Mouse (Mus musculus) kidney, embryonic 14.5 days (tissue): ENCODE data around the gene Nos1. TPM values are rescaled to one million over a fixed set of nuclear protein-coding genes. Genes with fewer than 3 reads are reported as not detected.

ENCODE experiments used
- ATAC-seq: fragments of 200-750 bp; cut with Nextera tagmentation; 2 replicates; pipeline ENCODE4 v1.8.0; 2017; ENCODE audit warnings: moderate number of reproducible peaks, mild to moderate bottlenecking, moderate TSS enrichment, moderate library complexity; ENCODE audit not compliant: low FRiP score, low TSS enrichment
- H3K27ac ChIP-seq: fragments of 300-500 bp; sonication (generic); 2 replicates; pipeline ENCODE4 v1.5.1; 2014; ENCODE audit warnings: low read depth, mild to moderate bottlenecking, low read length, moderate library complexity, mixed read lengths
- H3K27me3 ChIP-seq: fragments of 300-500 bp; sonication (generic); 2 replicates; pipeline ENCODE4 v1.6.1; 2014; ENCODE audit warnings: mild to moderate bottlenecking, low read length; ENCODE audit not compliant: control insufficient read depth, insufficient read depth
- H3K36me3 ChIP-seq: fragments of 300-500 bp; sonication (generic); 2 replicates; pipeline ENCODE4 v1.6.1; 2014; ENCODE audit warnings: low read length, mixed read lengths; ENCODE audit not compliant: control insufficient read depth, insufficient read depth
- H3K4me1 ChIP-seq: fragments of 300-500 bp; sonication (generic); 2 replicates; pipeline ENCODE4 v1.6.1; 2014; ENCODE audit warnings: low read length, mixed read lengths; ENCODE audit not compliant: control insufficient read depth, insufficient read depth
- H3K4me2 ChIP-seq: fragments of 300-500 bp; sonication (generic); replicated peaks from 2 replicates; pipeline ENCODE4 v1.6.1; 2014; ENCODE audit warnings: low read depth, mild to moderate bottlenecking, low read length
- H3K4me3 ChIP-seq: fragments of 300-500 bp; sonication (generic); 2 replicates; pipeline ENCODE4 v1.5.1; 2014; ENCODE audit warnings: mild to moderate bottlenecking, low read length
- H3K9ac ChIP-seq: fragments of 300-500 bp; sonication (generic); 2 replicates; pipeline ENCODE4 v1.6.1; 2014; ENCODE audit warnings: low read depth, mild to moderate bottlenecking, low read length, moderate library complexity
- H3K9me3 ChIP-seq: fragments of 300-500 bp; sonication (generic); 2 replicates; pipeline ENCODE4 v1.6.1; 2016; ENCODE audit warnings: low read length; ENCODE audit not compliant: control insufficient read depth
- WGBS: fragments of 180-500 bp; shearing (Covaris S2); extraction: QIAGEN DNeasy Blood & Tissue Kit; methylation state at CpG from one replicate; pipeline ENCODE4 v1.1.7; 2014; 5-methylcytosine and 5-hydroxymethylcytosine counted together
- polyA plus RNA-seq: library from polyadenylated mRNA; unstranded; fragments of >200 nt; fragmentation: Nextera tagmentation; extraction: Ambion mirVana; gene quantifications from 2 replicates; pipeline ENCODE4 v1.2.1, GENCODE M21; 2014

The Nos1 gene
- polyA plus RNA-seq, 1 experiment from 2014 or later, result 0.96 TPM

DNA sequence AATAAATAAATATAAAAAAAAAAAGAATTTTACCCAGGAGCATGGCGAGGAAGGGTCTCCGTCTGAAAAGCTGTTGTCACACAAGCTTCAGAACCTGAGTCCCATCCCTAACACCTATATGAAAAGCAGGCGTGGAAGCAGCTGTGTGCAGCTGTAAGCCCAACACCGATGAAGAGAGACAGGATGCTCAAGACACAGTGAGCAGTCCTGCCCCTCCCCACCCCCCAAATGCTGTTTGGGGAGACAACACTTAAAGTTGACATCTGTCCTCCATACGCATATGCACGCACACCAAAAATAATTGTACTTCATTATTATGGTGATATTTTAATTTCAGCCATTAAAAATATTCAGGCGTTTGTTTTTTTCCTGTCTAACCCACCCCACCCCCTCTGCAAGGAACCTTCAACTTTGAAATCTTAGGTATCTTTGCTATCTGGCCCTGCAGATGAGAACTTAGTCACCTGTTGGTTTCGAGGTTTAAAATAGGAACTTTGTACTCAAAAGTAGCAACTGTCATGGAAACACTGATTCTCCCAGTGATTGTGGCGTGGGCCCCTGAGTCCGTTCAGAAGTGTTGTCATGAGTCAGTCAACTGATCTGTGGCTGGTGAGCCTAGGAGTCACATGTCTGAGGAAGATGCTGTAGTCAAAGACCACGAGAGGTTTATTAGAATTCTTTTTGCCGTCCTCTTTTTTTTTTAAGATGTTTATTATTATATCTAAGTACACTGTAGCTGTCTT, 141.1 kb downstream of the Nos1 start:
- Histone ChIP-seq H3K27me3 (no peaks in the 10 kb centered on the region), H3K4me3 (no peak overlapping the region), H3K27ac (no peak overlapping the region), H3K4me2 (no peak overlapping the region), H3K9me3 (no peaks in the 10 kb centered on the region), H3K9ac (no peak overlapping the region), H3K36me3 (no peaks in the 10 kb centered on the region), H3K4me1 (no peaks in the 10 kb centered on the region)
- no peak for ATAC-seq
- WGBS, result 88% methylated on average over 12 of the region's 12 CpGs

DNA sequence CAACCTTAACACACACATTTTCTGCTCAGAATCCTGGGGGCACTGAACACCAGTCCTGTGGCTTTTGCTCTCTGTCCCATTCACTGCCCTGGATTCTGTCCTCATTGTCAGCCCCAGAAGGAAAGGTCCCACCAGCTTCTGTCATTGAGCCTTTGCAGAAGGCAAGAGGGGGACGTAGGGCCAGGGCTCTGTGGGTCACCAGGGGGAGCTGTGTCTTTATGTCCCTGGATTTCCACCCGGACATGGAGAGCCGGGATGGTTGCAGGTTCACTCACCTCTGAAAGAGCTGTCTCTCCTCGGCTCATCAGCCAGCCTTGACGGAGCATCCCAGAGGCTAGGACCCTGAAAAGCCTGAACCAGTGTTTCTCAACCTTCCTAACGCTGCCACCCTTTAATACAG, 142.9 kb downstream of the Nos1 start:
- no peak overlapping the region for H3K27ac ChIP-seq
- no peak overlapping the region for H3K9ac ChIP-seq
- H3K36me3 ChIP-seq, result no peaks in the 10 kb centered on the region
- H3K4me1 ChIP-seq, result no peaks in the 10 kb centered on the region
- ATAC-seq, result no peak
- H3K4me2 ChIP-seq, result no peak overlapping the region
- H3K9me3 ChIP-seq, result 0 out of 2 replicates have a peak, but pooled peaks cover 2% of the 10 kb centered on the region
- no peaks in the 10 kb centered on the region for H3K27me3 ChIP-seq
- H3K4me3 ChIP-seq, result no peak overlapping the region
- WGBS, result 21% methylated on average over 6 of the region's 6 CpGs

DNA sequence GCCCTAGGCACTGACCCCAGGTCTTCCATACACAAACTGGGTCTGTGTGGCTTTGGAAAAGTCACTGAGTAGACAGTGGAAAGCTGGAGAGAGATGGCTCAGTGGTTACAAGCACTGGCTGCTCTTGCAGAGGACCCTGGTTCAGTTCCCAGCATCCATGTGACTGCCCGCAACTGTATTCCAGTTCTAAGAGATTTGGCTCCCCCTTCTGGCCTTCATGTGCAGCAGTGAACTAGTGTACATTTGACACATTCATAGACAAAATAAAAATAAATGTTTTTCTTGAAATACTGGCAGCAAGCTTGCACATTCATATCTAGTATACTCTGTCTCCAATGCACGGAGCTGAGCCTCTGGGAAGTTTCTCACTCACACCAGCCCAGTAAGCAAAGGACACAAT, 147.7 kb downstream of the Nos1 start:
- WGBS, result 96% methylated on average over 2 of the region's 2 CpGs
- Histone ChIP-seq H3K9me3 (0 out of 2 replicates have a peak, but pooled peaks cover 2% of the 10 kb centered on the region), H3K27ac (no peak overlapping the region), H3K4me2 (no peak overlapping the region), H3K27me3 (no peaks in the 10 kb centered on the region), H3K36me3 (no peaks in the 10 kb centered on the region), H3K4me3 (no peak overlapping the region), H3K9ac (no peak overlapping the region), H3K4me1 (no peaks in the 10 kb centered on the region)
- no peak for ATAC-seq

DNA sequence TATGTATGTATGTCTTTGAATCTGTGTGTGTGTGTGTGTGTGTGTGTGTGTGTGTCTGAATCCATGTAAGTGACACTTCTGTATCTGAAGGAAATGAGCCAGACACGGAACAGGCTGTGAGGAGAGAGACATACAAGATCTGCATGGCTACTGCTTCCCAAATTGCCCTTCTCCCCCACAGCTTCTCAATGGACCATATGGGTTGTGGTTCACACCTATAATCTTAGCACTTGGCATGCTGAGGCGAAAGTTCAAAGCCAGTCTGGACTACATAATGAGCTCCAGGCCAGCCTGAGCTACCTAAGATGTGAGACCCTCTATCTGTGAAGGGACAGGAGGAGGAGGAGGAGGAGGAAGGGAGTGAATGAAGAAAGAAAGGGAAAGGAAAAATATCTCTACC, 151.4 kb downstream of the Nos1 start:
- Histone ChIP-seq H3K9ac (no peak overlapping the region), H3K4me2 (no peak overlapping the region), H3K4me1 (no peaks in the 10 kb centered on the region), H3K36me3 (no peaks in the 10 kb centered on the region), H3K9me3 (0 out of 2 replicates have a peak, but pooled peaks cover 2% of the 10 kb centered on the region), H3K27ac (no peak overlapping the region), H3K27me3 (peaks cover 3% of the 10 kb centered on the region), H3K4me3 (no peak overlapping the region)
- WGBS, result 68% methylated on average over 2 of the region's 2 CpGs
- no peak for ATAC-seq

DNA sequence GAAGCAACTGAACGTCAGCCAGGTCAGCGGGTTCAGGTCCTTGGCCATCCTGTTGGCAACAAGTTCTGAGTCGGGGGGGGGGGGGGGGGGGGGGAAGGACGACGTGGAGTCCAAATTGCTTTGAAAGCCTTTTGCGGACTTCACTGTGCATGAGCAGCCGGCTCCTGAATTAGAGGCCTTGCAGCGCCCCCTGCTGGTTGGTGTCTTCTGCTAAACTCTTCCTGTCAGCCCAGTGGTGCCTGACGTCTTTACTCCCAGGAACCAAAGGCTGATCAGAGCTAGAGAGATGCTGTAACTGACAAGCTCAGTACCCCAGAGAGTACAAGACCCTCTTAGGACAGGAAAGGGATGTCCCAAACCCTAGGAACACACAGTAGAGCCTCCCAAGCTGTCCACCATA, 152.0 kb downstream of the Nos1 start:
- ATAC-seq, result peak; percentile 70
- Histone ChIP-seq H3K27ac (no peak overlapping the region), H3K9ac (no peak overlapping the region), H3K36me3 (no peaks in the 10 kb centered on the region), H3K4me3 (no peak overlapping the region), H3K27me3 (peaks cover 3% of the 10 kb centered on the region), H3K9me3 (0 out of 2 replicates have a peak, but pooled peaks cover 2% of the 10 kb centered on the region), H3K4me2 (no peak overlapping the region), H3K4me1 (no peaks in the 10 kb centered on the region)
- 3% methylated on average over 6 of the region's 9 CpGs for WGBS

DNA sequence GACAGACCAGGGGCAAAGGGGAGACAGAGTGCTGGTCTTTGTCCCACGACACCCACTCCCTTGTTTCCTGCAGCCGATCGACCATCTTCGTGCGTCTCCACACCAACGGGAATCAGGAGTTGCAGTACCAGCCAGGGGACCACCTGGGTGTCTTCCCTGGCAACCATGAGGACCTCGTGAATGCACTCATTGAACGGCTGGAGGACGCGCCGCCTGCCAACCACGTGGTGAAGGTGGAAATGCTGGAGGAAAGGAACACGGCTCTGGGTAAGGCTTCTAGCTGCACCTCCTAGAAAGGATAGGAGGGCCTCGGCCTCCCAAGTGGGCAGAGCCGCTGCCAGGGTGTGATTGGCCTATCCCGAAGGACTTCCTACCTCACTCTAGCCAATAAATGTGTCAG, 155.5 kb downstream of the Nos1 start:
- Histone ChIP-seq H3K27me3 (peaks cover 3% of the 10 kb centered on the region), H3K4me3 (no peak overlapping the region), H3K4me2 (no peak overlapping the region), H3K4me1 (no peaks in the 10 kb centered on the region), H3K9ac (no peak overlapping the region), H3K9me3 (no peaks in the 10 kb centered on the region), H3K36me3 (no peaks in the 10 kb centered on the region), H3K27ac (no peak overlapping the region)
- 68% methylated on average over 16 of the region's 16 CpGs for WGBS
- ATAC-seq, result no peak

DNA sequence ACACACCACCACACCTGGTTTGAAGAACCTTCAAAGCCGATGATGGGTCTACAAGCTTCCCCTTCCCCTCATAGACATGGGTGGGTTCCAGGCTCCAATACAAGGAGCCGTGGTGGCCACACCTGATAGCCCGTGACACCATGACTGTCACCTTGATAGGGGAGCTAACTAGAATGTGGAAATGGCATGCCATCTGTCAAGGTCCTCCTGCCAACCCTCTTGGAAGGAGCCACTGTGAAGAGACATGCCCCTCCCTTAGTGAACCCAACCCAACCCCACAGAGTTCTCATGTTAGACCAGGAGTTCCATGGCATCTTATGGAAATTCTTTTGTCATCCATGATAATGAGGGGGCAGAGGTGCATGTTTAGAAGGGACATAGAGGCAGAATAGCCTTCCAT, 156.4 kb downstream of the Nos1 start:
- 89% methylated on average over 3 of the region's 3 CpGs for WGBS
- Histone ChIP-seq H3K4me2 (no peak overlapping the region), H3K4me3 (no peak overlapping the region), H3K27me3 (peaks cover 3% of the 10 kb centered on the region), H3K4me1 (no peaks in the 10 kb centered on the region), H3K9ac (no peak overlapping the region), H3K36me3 (no peaks in the 10 kb centered on the region), H3K9me3 (no peaks in the 10 kb centered on the region), H3K27ac (no peak overlapping the region)
- ATAC-seq, result no peak

DNA sequence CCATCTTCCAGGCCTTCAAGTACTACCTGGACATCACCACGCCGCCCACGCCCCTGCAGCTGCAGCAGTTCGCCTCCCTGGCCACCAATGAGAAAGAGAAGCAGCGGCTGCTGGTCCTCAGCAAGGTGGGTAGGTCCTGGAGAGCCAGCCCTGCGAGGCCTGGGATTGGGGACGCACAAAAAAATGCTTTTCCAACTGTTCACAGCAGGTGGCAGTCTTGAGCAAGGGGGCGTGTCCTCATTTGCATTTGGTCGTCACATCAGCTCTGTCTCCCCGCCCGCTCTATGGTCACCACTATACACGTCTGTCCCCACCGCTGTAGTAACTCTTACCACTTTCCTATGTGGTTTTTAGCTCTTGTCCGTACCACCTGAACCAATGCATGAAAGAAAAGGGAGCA, 157.3 kb downstream of the Nos1 start:
- peak; percentile 70 for ATAC-seq
- WGBS, result 16% methylated on average over 14 of the region's 14 CpGs
- peaks cover 3% of the 10 kb centered on the region for H3K27me3 ChIP-seq
- H3K4me1 ChIP-seq, result no peaks in the 10 kb centered on the region
- no peaks in the 10 kb centered on the region for H3K36me3 ChIP-seq
- no peak overlapping the region for H3K9ac ChIP-seq
- peak overlapping the region; percentile 34 for H3K4me3 ChIP-seq
- peak overlapping the region; percentile 45 for H3K4me2 ChIP-seq
- no peaks in the 10 kb centered on the region for H3K9me3 ChIP-seq
- H3K27ac ChIP-seq, result no peak overlapping the region

DNA sequence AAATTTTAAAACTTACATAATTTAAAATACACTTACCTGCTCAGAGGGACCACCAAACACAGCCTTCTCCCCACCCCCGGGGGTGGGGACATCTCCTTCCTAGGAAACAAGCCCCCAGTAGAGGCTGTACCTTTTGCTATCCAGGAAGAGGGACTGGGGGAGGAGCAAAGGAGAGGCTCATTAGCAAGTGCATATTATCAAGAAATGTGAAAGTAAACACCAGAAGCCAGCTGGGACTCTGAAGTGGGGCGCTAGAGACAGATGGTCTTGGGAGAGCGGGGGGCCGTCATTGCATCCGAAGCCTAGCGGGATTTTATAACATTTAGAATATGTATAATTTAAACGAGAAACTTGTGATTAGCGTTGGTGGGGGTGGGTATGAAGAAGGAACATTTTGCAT, 158.6 kb downstream of the Nos1 start:
- Histone ChIP-seq H3K27ac (no peak overlapping the region), H3K9me3 (no peaks in the 10 kb centered on the region), H3K4me3 (no peak overlapping the region), H3K36me3 (no peaks in the 10 kb centered on the region), H3K4me1 (no peaks in the 10 kb centered on the region), H3K4me2 (no peak overlapping the region), H3K9ac (no peak overlapping the region), H3K27me3 (peaks cover 3% of the 10 kb centered on the region)
- WGBS, result 89% methylated on average over 8 of the region's 8 CpGs
- no peak for ATAC-seq
